Mouse (Mus musculus): ENCODE data around the gene Dot1l. TPM values are rescaled to one million over a fixed set of nuclear protein-coding genes. Genes with fewer than 3 reads are reported as not detected.
A peak's percentile ranks its signal among the peaks of the same experiment; 100 is the strongest.
"Not testable (repeated sequence)": the region's sequence is repeated elsewhere in the genome, so short reads cannot be mapped to it uniquely, and the experiment has no call there.

The Dot1l gene
- polyA plus RNA-seq, 1 experiment: 8.8 TPM

- Histone ChIP-seq H3K27me3 (ENCODE audit: control insufficient read depth) (no peaks in the 10 kb centered on the region), H3K4me1 (ENCODE audit: control insufficient read depth) (peaks cover 68% of the 10 kb centered on the region), H3K36me3 (ENCODE audit: control insufficient read depth) (no peaks in the 10 kb centered on the region; the same call in 1 of the 2 replicates), H3K9me3 (ENCODE audit: control insufficient read depth, low read length) (no peaks in the 10 kb centered on the region), H3K4me3 (replicated peaks) (no peak overlapping the region)
- TF ChIP-seq GATA1 (IDR thresholded peaks at IDR 0.05; ENCODE audit: low read length) (no peak), TAL1 (IDR thresholded peaks at IDR 0.05; ENCODE audit: low read length) (no peak)
Measured at GRCm38 (mm10) chr10:80821991-80822390, 67.0 kb downstream of the Dot1l start.

GRCm38 (mm10) chr10:80822528-80822927, 67.5 kb downstream of the Dot1l start:
- Histone ChIP-seq H3K4me3 (replicated peaks) (peak overlapping the region; percentile 1), H3K27me3 (ENCODE audit: control insufficient read depth) (no peaks in the 10 kb centered on the region), H3K36me3 (ENCODE audit: control insufficient read depth) (peaks cover 5% of the 10 kb centered on the region), H3K4me1 (ENCODE audit: control insufficient read depth) (peaks cover 68% of the 10 kb centered on the region), H3K9me3 (ENCODE audit: control insufficient read depth, low read length) (no peaks in the 10 kb centered on the region)
- no peak for TF ChIP-seq TAL1 (IDR thresholded peaks at IDR 0.05; ENCODE audit: low read length)
- no peak for TF ChIP-seq GATA1 (IDR thresholded peaks at IDR 0.05; ENCODE audit: low read length)

GRCm38 (mm10) chr10:80823316-80823715, 68.3 kb downstream of the Dot1l start:
- Histone ChIP-seq H3K27me3 (ENCODE audit: control insufficient read depth) (no peaks in the 10 kb centered on the region), H3K4me3 (replicated peaks) (no peak overlapping the region), H3K9me3 (ENCODE audit: control insufficient read depth, low read length) (no peaks in the 10 kb centered on the region), H3K4me1 (ENCODE audit: control insufficient read depth) (peaks cover 72% of the 10 kb centered on the region), H3K36me3 (ENCODE audit: control insufficient read depth) (peaks cover 13% of the 10 kb centered on the region)
- TF ChIP-seq TAL1 (IDR thresholded peaks at IDR 0.05; ENCODE audit: low read length): no peak
- no peak for TF ChIP-seq GATA1 (IDR thresholded peaks at IDR 0.05; ENCODE audit: low read length)

GRCm38 (mm10) chr10:80823847-80824643, 69.0 kb downstream of the Dot1l start:
- Histone ChIP-seq H3K4me3 (replicated peaks) (no peak overlapping the region), H3K36me3 (ENCODE audit: control insufficient read depth) (peaks cover 19% of the 10 kb centered on the region), H3K4me1 (ENCODE audit: control insufficient read depth) (peaks cover 69% of the 10 kb centered on the region), H3K27me3 (ENCODE audit: control insufficient read depth) (no peaks in the 10 kb centered on the region), H3K9me3 (ENCODE audit: control insufficient read depth, low read length) (no peaks in the 10 kb centered on the region)
- TF ChIP-seq TAL1 (IDR thresholded peaks at IDR 0.05; ENCODE audit: low read length): no peak
- TF ChIP-seq GATA1 (IDR thresholded peaks at IDR 0.05; ENCODE audit: low read length): no peak

GRCm38 (mm10) chr10:80824827-80825226, 69.8 kb downstream of the Dot1l start:
- no peak overlapping the region for H3K4me3 ChIP-seq (replicated peaks)
- peaks cover 69% of the 10 kb centered on the region for H3K4me1 ChIP-seq (ENCODE audit: control insufficient read depth)
- TF ChIP-seq TAL1 (IDR thresholded peaks at IDR 0.05; ENCODE audit: low read length): no peak
- no peak for TF ChIP-seq GATA1 (IDR thresholded peaks at IDR 0.05; ENCODE audit: low read length)

GRCm38 (mm10) chr10:80826151-80827062, 71.4 kb downstream of the Dot1l start, which contains the start of gene Oaz1:
TSS of gene Oaz1 (plus strand) at chr10:80826656.
- peak within 1 kb of the TSS; percentile 86 for H3K4me3 ChIP-seq (replicated peaks)
- no peak for TF ChIP-seq TAL1 (IDR thresholded peaks at IDR 0.05; ENCODE audit: low read length)
- TF ChIP-seq GATA1 (IDR thresholded peaks at IDR 0.05; ENCODE audit: low read length): no peak
- H3K4me1 ChIP-seq (ENCODE audit: control insufficient read depth): peaks cover 76% of the 10 kb centered on the region
- no peaks in the 10 kb centered on the region for H3K27me3 ChIP-seq (ENCODE audit: control insufficient read depth)
- H3K9me3 ChIP-seq (ENCODE audit: control insufficient read depth, low read length): no peaks in the 10 kb centered on the region
- H3K36me3 ChIP-seq (ENCODE audit: control insufficient read depth): peaks cover 43% of the 10 kb centered on the region

More at GRCm38 (mm10) chr10:80824827-80825226, 69.8 kb downstream of the Dot1l start:
- H3K36me3 ChIP-seq (ENCODE audit: control insufficient read depth): peaks cover 27% of the 10 kb centered on the region
- no peaks in the 10 kb centered on the region for H3K9me3 ChIP-seq (ENCODE audit: control insufficient read depth, low read length)
- H3K27me3 ChIP-seq (ENCODE audit: control insufficient read depth): no peaks in the 10 kb centered on the region

GRCm38 (mm10) chr10:80827063-80827869, 72.3 kb downstream of the Dot1l start:
- H3K9me3 ChIP-seq (ENCODE audit: control insufficient read depth, low read length): no peaks in the 10 kb centered on the region
- peaks cover 79% of the 10 kb centered on the region for H3K4me1 ChIP-seq (ENCODE audit: control insufficient read depth)
- H3K36me3 ChIP-seq (ENCODE audit: control insufficient read depth): peaks cover 47% of the 10 kb centered on the region
- H3K4me3 ChIP-seq (replicated peaks): peak overlapping the region; percentile 86
- peaks cover 1% of the 10 kb centered on the region for H3K27me3 ChIP-seq (ENCODE audit: control insufficient read depth)
- TF ChIP-seq GATA1 (IDR thresholded peaks at IDR 0.05; ENCODE audit: low read length) (no peak), TAL1 (IDR thresholded peaks at IDR 0.05; ENCODE audit: low read length) (no peak)

- Histone ChIP-seq H3K4me1 (ENCODE audit: control insufficient read depth) (peaks cover 76% of the 10 kb centered on the region), H3K9me3 (ENCODE audit: control insufficient read depth, low read length) (no peaks in the 10 kb centered on the region), H3K4me3 (replicated peaks) (peak overlapping the region; percentile 86), H3K36me3 (ENCODE audit: control insufficient read depth) (peaks cover 47% of the 10 kb centered on the region), H3K27me3 (ENCODE audit: control insufficient read depth) (peaks cover 5% of the 10 kb centered on the region)
- TF ChIP-seq TAL1 (IDR thresholded peaks at IDR 0.05; ENCODE audit: low read length): no peak
Measured at GRCm38 (mm10) chr10:80827870-80828420, 72.9 kb downstream of the Dot1l start.

- Histone ChIP-seq H3K4me1 (ENCODE audit: control insufficient read depth) (peaks cover 77% of the 10 kb centered on the region), H3K4me3 (replicated peaks) (peak overlapping the region; percentile 86), H3K36me3 (ENCODE audit: control insufficient read depth) (peaks cover 47% of the 10 kb centered on the region), H3K27me3 (ENCODE audit: control insufficient read depth) (peaks cover 12% of the 10 kb centered on the region)
- H3K9me3 ChIP-seq (ENCODE audit: control insufficient read depth, low read length): not testable (repeated sequence)
Measured at GRCm38 (mm10) chr10:80828587-80828986, 73.6 kb downstream of the Dot1l start.
